Mouse (Mus musculus): ENCODE measurements around the gene Med12l. TPM values are rescaled to one million over a fixed set of nuclear protein-coding genes. Genes with fewer than 3 reads are reported as not detected.

Med12l gene
- total RNA-seq, 1 experiment, result 3.6 TPM

DNA sequence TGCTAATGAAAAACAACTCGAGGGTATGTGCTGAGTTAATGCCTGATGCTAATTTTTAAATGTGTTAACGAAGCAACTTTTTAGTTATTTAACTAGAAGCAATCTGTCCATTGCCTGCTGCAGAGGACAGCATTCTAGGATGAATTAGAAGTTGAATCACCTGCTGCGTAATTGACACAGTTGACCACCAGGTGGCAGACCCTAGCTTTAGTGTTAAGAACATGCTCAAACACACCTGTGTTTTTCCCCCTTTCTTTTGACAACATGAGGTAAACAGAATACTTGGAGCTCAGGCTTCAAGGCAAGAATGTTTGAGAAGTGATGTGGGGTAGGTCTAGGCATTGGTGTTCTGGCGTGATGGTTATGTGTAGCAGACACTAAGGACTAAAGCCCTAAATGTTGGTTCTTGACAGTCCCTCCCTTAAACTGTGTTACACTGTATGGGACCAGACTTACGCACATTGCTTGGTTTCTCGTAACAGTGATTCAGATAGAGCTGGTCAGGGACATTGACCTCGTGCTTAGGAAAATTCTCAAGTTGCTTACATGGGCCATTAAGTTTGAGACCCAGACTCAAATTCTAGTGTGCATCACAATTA lies 315.8 kb downstream of the Med12l start:
- Histone ChIP-seq H3K4me1 (ENCODE audit: control insufficient read depth in 2 of 2, insufficient read depth in 2 of 2, low read length in 2 of 2, poor library complexity in 1 of 2) (no peaks in the 10 kb centered on the region), H3K9me3 (ENCODE audit: control insufficient read depth, insufficient read depth, low read depth, low read length) (no peaks in the 10 kb centered on the region), H3K9ac (ENCODE audit: insufficient read depth, low read depth, low read length, poor library complexity, severe bottlenecking) (no peak overlapping the region), H3K27ac (ENCODE audit: insufficient read depth, low read depth, low read length, poor library complexity, severe bottlenecking) (no peak overlapping the region), H3K4me3 (ENCODE audit: insufficient read depth in 1 of 2, low read depth in 1 of 2, low read length in 2 of 2, poor library complexity in 1 of 2, severe bottlenecking in 1 of 2) (no peak overlapping the region), H3K36me3 (ENCODE audit: control insufficient read depth, insufficient read depth, low read length, poor library complexity, severe bottlenecking) (no peaks in the 10 kb centered on the region)
- peak; percentile 50 for DNase-seq (ENCODE audit: low read depth, low spot score)
- in situ Hi-C loops (cut with MboI; ENCODE audit: low sequenced_read_pairs in 2 of 2, unreplicated experiment in 2 of 2), result loop anchor here in 1 of 2 experiments (10.0 kb wide), 1 partner anchor 423 kb away; no protein-coding TSS in a partner anchor
- no peak for TF ChIP-seq ZNF384 (IDR thresholded peaks at IDR 0.05; ENCODE audit: low read depth, low read length)
- TF ChIP-seq HCFC1 (IDR thresholded peaks at IDR 0.05; ENCODE audit: borderline replicate concordance, insufficient read depth, low read length), result no peak
- no peak for TF ChIP-seq CHD2 (IDR thresholded peaks at IDR 0.05; ENCODE audit: low read depth, low read length)
- TF ChIP-seq MAFK (IDR thresholded peaks at IDR 0.05; ENCODE audit: insufficient read depth, low read depth, low read length), result no peak
- TF ChIP-seq ZC3H11A (IDR thresholded peaks at IDR 0.05; ENCODE audit: borderline replicate concordance, low read depth, low read length), result peak; percentile 76

DNA sequence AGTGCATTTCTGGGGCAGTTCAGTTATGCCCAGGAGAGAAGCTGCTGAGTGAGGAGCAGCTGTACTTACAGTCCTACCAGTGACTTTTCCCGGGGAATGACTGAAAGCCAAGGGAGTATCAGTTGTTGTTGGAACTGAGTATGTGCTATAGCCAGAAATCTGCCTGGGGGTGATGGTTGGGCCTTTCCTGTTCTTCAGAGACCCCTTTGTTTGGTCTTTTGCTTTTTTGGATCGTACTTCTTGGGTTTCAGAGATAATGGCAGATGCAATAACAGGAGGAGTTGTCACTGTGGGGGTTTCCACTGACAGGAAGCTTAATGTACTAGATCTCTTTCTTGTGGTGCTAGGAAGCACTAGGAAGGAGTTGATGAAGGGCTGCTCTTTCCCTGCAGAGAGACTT lies 322.9 kb downstream of the Med12l start:
- Histone ChIP-seq H3K4me3 (ENCODE audit: insufficient read depth in 1 of 2, low read depth in 1 of 2, low read length in 2 of 2, poor library complexity in 1 of 2, severe bottlenecking in 1 of 2) (no peak overlapping the region), H3K27ac (ENCODE audit: insufficient read depth, low read depth, low read length, poor library complexity, severe bottlenecking) (no peak overlapping the region), H3K9ac (ENCODE audit: insufficient read depth, low read depth, low read length, poor library complexity, severe bottlenecking) (no peak overlapping the region), H3K4me1 (ENCODE audit: control insufficient read depth in 2 of 2, insufficient read depth in 2 of 2, low read length in 2 of 2, poor library complexity in 1 of 2) (peaks cover 0 to 2% of the 10 kb centered on the region in 2 experiments; a peak in 1 of 4 replicates), H3K9me3 (ENCODE audit: control insufficient read depth, insufficient read depth, low read depth, low read length) (no peaks in the 10 kb centered on the region), H3K36me3 (ENCODE audit: control insufficient read depth, insufficient read depth, low read length, poor library complexity, severe bottlenecking) (no peaks in the 10 kb centered on the region)
- in situ Hi-C loops (cut with MboI; ENCODE audit: low sequenced_read_pairs in 2 of 2, unreplicated experiment in 2 of 2), result loop anchor here in 1 of 2 experiments (10.0 kb wide), 1 partner anchor 416 kb away; no protein-coding TSS in a partner anchor
- TF ChIP-seq ZC3H11A (IDR thresholded peaks at IDR 0.05; ENCODE audit: borderline replicate concordance, low read depth, low read length) (no peak), CHD2 (IDR thresholded peaks at IDR 0.05; ENCODE audit: low read depth, low read length) (no peak), ZNF384 (IDR thresholded peaks at IDR 0.05; ENCODE audit: low read depth, low read length) (no peak), MAFK (IDR thresholded peaks at IDR 0.05; ENCODE audit: insufficient read depth, low read depth, low read length) (no peak), HCFC1 (IDR thresholded peaks at IDR 0.05; ENCODE audit: borderline replicate concordance, insufficient read depth, low read length) (no peak)
- DNase-seq (ENCODE audit: low read depth, low spot score), result no peak

DNA sequence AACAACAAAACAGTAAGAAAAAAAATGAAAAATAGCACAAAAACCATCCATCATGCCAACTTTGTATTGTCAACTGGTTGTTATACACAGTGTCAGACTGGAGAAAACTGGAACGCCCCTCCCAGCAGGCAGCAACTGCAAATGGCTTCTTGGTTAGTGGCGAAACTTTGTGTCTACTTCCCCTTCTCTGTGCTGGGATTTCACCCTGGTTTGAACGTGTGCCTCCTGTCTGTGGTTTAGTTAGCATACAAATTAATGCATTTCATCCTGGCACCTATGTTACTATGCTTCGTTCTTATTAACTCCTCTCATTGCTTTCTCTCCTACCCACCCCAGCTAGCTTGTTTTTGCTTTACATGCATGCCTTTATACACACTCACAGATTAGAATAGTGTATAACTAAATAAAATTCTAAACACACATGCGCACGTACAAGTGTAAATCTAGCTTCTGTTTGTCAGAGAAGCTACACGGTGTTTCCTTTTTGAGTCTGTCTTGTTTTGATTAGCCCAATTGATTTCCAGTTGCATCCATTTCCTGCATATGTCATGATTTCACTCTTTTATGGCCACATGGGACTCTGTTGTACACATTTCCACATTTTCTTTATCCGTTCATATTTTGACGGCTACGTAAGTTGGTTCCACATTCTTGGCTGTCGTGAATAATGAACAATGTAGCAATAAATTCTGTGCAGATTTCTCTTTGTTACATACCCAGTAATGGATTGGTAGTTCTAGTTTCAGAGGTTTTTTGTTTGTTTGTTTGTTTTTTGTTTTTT lies 336.2 kb downstream of the Med12l start:
- no peak overlapping the region for H3K9ac ChIP-seq (ENCODE audit: insufficient read depth, low read depth, low read length, poor library complexity, severe bottlenecking)
- H3K4me1 ChIP-seq (ENCODE audit: control insufficient read depth in 2 of 2, insufficient read depth in 2 of 2, low read length in 2 of 2, poor library complexity in 1 of 2), result no peaks in the 10 kb centered on the region
- H3K4me3 ChIP-seq (ENCODE audit: insufficient read depth in 1 of 2, low read depth in 1 of 2, low read length in 2 of 2, poor library complexity in 1 of 2, severe bottlenecking in 1 of 2), result no peak overlapping the region
- no peak for TF ChIP-seq CHD2 (IDR thresholded peaks at IDR 0.05; ENCODE audit: low read depth, low read length)
- TF ChIP-seq ZNF384 (IDR thresholded peaks at IDR 0.05; ENCODE audit: low read depth, low read length), result no peak
- no peak for TF ChIP-seq HCFC1 (IDR thresholded peaks at IDR 0.05; ENCODE audit: borderline replicate concordance, insufficient read depth, low read length)
- TF ChIP-seq ZC3H11A (IDR thresholded peaks at IDR 0.05; ENCODE audit: borderline replicate concordance, low read depth, low read length), result no peak
- no peak for TF ChIP-seq MAFK (IDR thresholded peaks at IDR 0.05; ENCODE audit: insufficient read depth, low read depth, low read length)
- no peak for DNase-seq (ENCODE audit: low read depth, low spot score)
- H3K36me3 ChIP-seq (ENCODE audit: control insufficient read depth, insufficient read depth, low read length, poor library complexity, severe bottlenecking), result no peaks in the 10 kb centered on the region
- in situ Hi-C loops (cut with MboI; ENCODE audit: low sequenced_read_pairs in 2 of 2, unreplicated experiment in 2 of 2), result no loop called here
- H3K9me3 ChIP-seq (ENCODE audit: control insufficient read depth, insufficient read depth, low read depth, low read length), result no peaks in the 10 kb centered on the region
- H3K27ac ChIP-seq (ENCODE audit: insufficient read depth, low read depth, low read length, poor library complexity, severe bottlenecking), result no peak overlapping the region

DNA sequence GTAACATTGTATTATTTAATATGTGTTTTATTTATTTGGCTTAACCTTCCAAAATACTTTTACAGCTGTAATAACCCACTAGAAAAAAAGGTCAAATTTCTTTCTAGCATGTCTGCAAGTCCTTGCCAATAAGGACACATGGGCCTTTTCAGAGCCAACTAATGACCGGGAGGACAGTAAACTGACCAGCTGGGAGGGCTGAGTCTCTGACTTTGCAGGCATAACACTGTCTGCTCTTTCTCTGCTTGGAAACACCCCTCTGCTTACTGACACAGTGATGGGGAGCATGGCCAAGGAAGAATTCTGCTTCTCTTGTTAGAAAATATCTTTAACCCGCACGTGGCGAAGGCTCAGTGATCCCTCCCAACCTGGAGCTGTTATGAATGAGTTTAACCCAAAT lies 337.4 kb downstream of the Med12l start:
- in situ Hi-C loops (cut with MboI; ENCODE audit: low sequenced_read_pairs in 2 of 2, unreplicated experiment in 2 of 2), result no loop called here
- Histone ChIP-seq H3K9ac (ENCODE audit: insufficient read depth, low read depth, low read length, poor library complexity, severe bottlenecking) (no peak overlapping the region), H3K27ac (ENCODE audit: insufficient read depth, low read depth, low read length, poor library complexity, severe bottlenecking) (no peak overlapping the region), H3K4me1 (ENCODE audit: control insufficient read depth in 2 of 2, insufficient read depth in 2 of 2, low read length in 2 of 2, poor library complexity in 1 of 2) (no peaks in the 10 kb centered on the region), H3K36me3 (ENCODE audit: control insufficient read depth, insufficient read depth, low read length, poor library complexity, severe bottlenecking) (no peaks in the 10 kb centered on the region), H3K9me3 (ENCODE audit: control insufficient read depth, insufficient read depth, low read depth, low read length) (no peaks in the 10 kb centered on the region), H3K4me3 (ENCODE audit: insufficient read depth in 1 of 2, low read depth in 1 of 2, low read length in 2 of 2, poor library complexity in 1 of 2, severe bottlenecking in 1 of 2) (no peak overlapping the region)
- DNase-seq (ENCODE audit: low read depth, low spot score), result no peak
- TF ChIP-seq ZNF384 (IDR thresholded peaks at IDR 0.05; ENCODE audit: low read depth, low read length) (no peak), HCFC1 (IDR thresholded peaks at IDR 0.05; ENCODE audit: borderline replicate concordance, insufficient read depth, low read length) (no peak), CHD2 (IDR thresholded peaks at IDR 0.05; ENCODE audit: low read depth, low read length) (no peak), MAFK (IDR thresholded peaks at IDR 0.05; ENCODE audit: insufficient read depth, low read depth, low read length) (no peak), ZC3H11A (IDR thresholded peaks at IDR 0.05; ENCODE audit: borderline replicate concordance, low read depth, low read length) (no peak)

Measured in ES-E14 (cell line).